Mouse (Mus musculus): ENCODE data around the gene Olfr819. TPM values are rescaled to one million over a fixed set of nuclear protein-coding genes. Genes with fewer than 3 reads are reported as not detected.

The Olfr819 gene
- polyA plus RNA-seq, 1 experiment from 2014 or later: not detected

Other genes starting within 250 kb of the Olfr819 start
- not detected in 2 replicates for gene Olfr805, start 237.9 kb downstream of the Olfr819 start, polyA plus RNA-seq (2015; fragmentation: Nextera tagmentation; extraction: Ambion mirVana)
- gene Olfr806, start 225.3 kb downstream of the Olfr819 start, polyA plus RNA-seq (2015; fragmentation: Nextera tagmentation; extraction: Ambion mirVana): not detected in 2 replicates
- gene Olfr807, start 209.5 kb downstream of the Olfr819 start, polyA plus RNA-seq (2015; fragmentation: Nextera tagmentation; extraction: Ambion mirVana): not detected in 2 replicates
- gene Olfr808, start 201.8 kb downstream of the Olfr819 start, polyA plus RNA-seq (2015; fragmentation: Nextera tagmentation; extraction: Ambion mirVana): not detected in 2 replicates
- not detected in 2 replicates for gene Olfr809, start 192.6 kb downstream of the Olfr819 start, polyA plus RNA-seq (2015; fragmentation: Nextera tagmentation; extraction: Ambion mirVana)
- gene Olfr810, start 172.3 kb downstream of the Olfr819 start, polyA plus RNA-seq (2015; fragmentation: Nextera tagmentation; extraction: Ambion mirVana): not detected in 2 replicates
- not detected in 2 replicates for gene Olfr811, start 162.9 kb downstream of the Olfr819 start, polyA plus RNA-seq (2015; fragmentation: Nextera tagmentation; extraction: Ambion mirVana)
- gene Olfr812, start 121.2 kb downstream of the Olfr819 start, polyA plus RNA-seq (2015; fragmentation: Nextera tagmentation; extraction: Ambion mirVana): not detected in 2 replicates
- not detected in 2 replicates for gene Olfr813, start 111.9 kb downstream of the Olfr819 start, polyA plus RNA-seq (2015; fragmentation: Nextera tagmentation; extraction: Ambion mirVana)
- not detected in 2 replicates for gene Olfr814, start 87.4 kb downstream of the Olfr819 start, polyA plus RNA-seq (2015; fragmentation: Nextera tagmentation; extraction: Ambion mirVana)
- gene Olfr815, start 61.4 kb downstream of the Olfr819 start, polyA plus RNA-seq (2015; fragmentation: Nextera tagmentation; extraction: Ambion mirVana): not detected in 2 replicates
- gene Olfr816, start 51.7 kb downstream of the Olfr819 start, polyA plus RNA-seq (2015; fragmentation: Nextera tagmentation; extraction: Ambion mirVana): not detected in 2 replicates
- not detected in 2 replicates for gene Olfr818, start 18.2 kb downstream of the Olfr819 start, polyA plus RNA-seq (2015; fragmentation: Nextera tagmentation; extraction: Ambion mirVana)
- not detected in 2 replicates for gene Olfr247, start 8.9 kb upstream of the Olfr819 start, polyA plus RNA-seq (2015; fragmentation: Nextera tagmentation; extraction: Ambion mirVana)
- gene Gm10310, start 17.8 kb upstream of the Olfr819 start, polyA plus RNA-seq (2015; fragmentation: Nextera tagmentation; extraction: Ambion mirVana): not detected in 2 replicates
- gene Olfr820, start 45.4 kb upstream of the Olfr819 start, polyA plus RNA-seq (2015; fragmentation: Nextera tagmentation; extraction: Ambion mirVana): not detected in 2 replicates
- gene Olfr821, start 63.1 kb upstream of the Olfr819 start, polyA plus RNA-seq (2015; fragmentation: Nextera tagmentation; extraction: Ambion mirVana): not detected in 2 replicates
- gene Olfr822, start 103.9 kb upstream of the Olfr819 start, polyA plus RNA-seq (2015; fragmentation: Nextera tagmentation; extraction: Ambion mirVana): not detected in 2 replicates
- gene Olfr823, start 148.1 kb upstream of the Olfr819 start, polyA plus RNA-seq (2015; fragmentation: Nextera tagmentation; extraction: Ambion mirVana): not detected in 2 replicates
- gene Olfr824, start 162.7 kb upstream of the Olfr819 start, polyA plus RNA-seq (2015; fragmentation: Nextera tagmentation; extraction: Ambion mirVana): not detected in 2 replicates
- gene Olfr825, start 199.5 kb upstream of the Olfr819 start, polyA plus RNA-seq (2015; fragmentation: Nextera tagmentation; extraction: Ambion mirVana): not detected in 2 replicates
- gene Olfr826, start 216.9 kb upstream of the Olfr819 start, polyA plus RNA-seq (2015; fragmentation: Nextera tagmentation; extraction: Ambion mirVana): not detected in 2 replicates
- gene Olfr827, start 247.1 kb upstream of the Olfr819 start, polyA plus RNA-seq (2015; fragmentation: Nextera tagmentation; extraction: Ambion mirVana): not detected in 2 replicates

All from midbrain, embryonic 13.5 days (tissue).